Mouse (Mus musculus) liver, embryonic 14.5 days (tissue): ENCODE measurements around the gene Trit1.

ENCODE experiments used
- CTCF ChIP-seq: IDR thresholded peaks from 2 replicates; pipeline ENCODE4 v1.5.1; 2016; ENCODE audit warnings: antibody characterized with exemption, low read depth, control low read depth
- EP300 ChIP-seq: IDR thresholded peaks from 2 replicates; pipeline ENCODE4 v1.6.1; 2016; ENCODE audit warnings: antibody characterized with exemption, low read depth

DNA sequence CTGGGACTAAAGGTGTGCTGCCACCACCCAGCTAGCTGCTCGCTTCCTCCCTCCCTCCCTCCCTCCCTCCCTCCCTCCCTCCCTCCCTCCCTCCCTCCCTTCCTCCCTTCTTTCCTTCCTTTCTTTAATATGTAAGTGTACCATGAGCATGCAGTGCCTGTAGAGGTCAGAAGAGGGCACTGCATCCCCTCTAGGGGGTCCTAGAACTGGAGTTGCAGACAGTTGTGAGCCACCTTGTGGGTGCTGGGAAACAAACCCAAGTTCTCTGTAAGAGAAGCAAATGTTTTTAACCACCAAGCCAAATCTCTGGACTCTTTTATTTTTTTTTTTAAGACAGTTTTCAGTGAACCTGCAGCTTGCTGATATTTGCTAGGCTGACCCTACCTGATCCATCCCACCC, 6.5 kb downstream of the Trit1 start:
- TF ChIP-seq CTCF (no peak), EP300 (no peak)
